Mouse (Mus musculus) liver, embryonic 14.5 days (tissue): ENCODE measurements around the gene Ppp1r37. TPM values are rescaled to one million over a fixed set of nuclear protein-coding genes. Genes with fewer than 3 reads are reported as not detected.
A peak's percentile ranks its signal among the peaks of the same experiment; 100 is the strongest.

Experiments
- ATAC-seq: fragments of 200-750 bp; cut with Nextera tagmentation; 2 replicates; pipeline ENCODE4 v1.8.0; 2017; ENCODE audit warnings: moderate number of reproducible peaks, mild to moderate bottlenecking, moderate library complexity; ENCODE audit not compliant: insufficient read depth
- DNase-seq, 3 experiments: peaks; one replicate each; pipeline ENCODE4 v3.0.0-alpha.2; 2012 to 2013; ENCODE audit warnings: low read depth in 3 of 3, low spot score in 3 of 3
- H3K27ac ChIP-seq: fragments of 300-500 bp; sonication (generic); 2 replicates; pipeline ENCODE4 v1.5.1; 2014; ENCODE audit warnings: moderate library complexity, mild to moderate bottlenecking, control low read depth, inconsistent platforms
- H3K27me3 ChIP-seq: fragments of 300-500 bp; sonication (generic); 2 replicates; pipeline ENCODE4 v1.6.1; 2014; ENCODE audit warnings: mild to moderate bottlenecking, low read length, moderate library complexity; ENCODE audit not compliant: control insufficient read depth, insufficient read depth
- H3K36me3 ChIP-seq: fragments of 300-500 bp; sonication (generic); replicated peaks from 2 replicates; pipeline ENCODE4 v1.6.1; 2014; ENCODE audit warnings: low read depth; ENCODE audit not compliant: control insufficient read depth, insufficient read depth
- H3K4me1 ChIP-seq, 2 experiments: fragments of 200-500 bp in 1 of 2; fragments of 300-500 bp in 1 of 2; sonication (generic) in 1 of 2; replicated peaks; 2 replicates each; pipeline ENCODE4 v1.6.1; 2012 to 2014; ENCODE audit warnings: antibody characterized with exemption in 1 of 2, inconsistent platforms in 1 of 2, low read length in 1 of 2; ENCODE audit not compliant: control insufficient read depth in 2 of 2, insufficient read depth in 2 of 2
- H3K4me2 ChIP-seq: fragments of 300-500 bp; sonication (generic); 2 replicates; pipeline ENCODE4 v1.6.1; 2014; ENCODE audit warnings: low read depth, mild to moderate bottlenecking, control low read depth, moderate library complexity
- H3K4me3 ChIP-seq, 2 experiments: fragments of 200-500 bp in 1 of 2; fragments of 300-500 bp in 1 of 2; sonication (generic) in 1 of 2; 2 replicates each; pipeline ENCODE4 v1.5.1; 2012 to 2014; ENCODE audit warnings: low read depth in 2 of 2, low read length in 2 of 2, mild to moderate bottlenecking in 2 of 2, control low read depth in 1 of 2, inconsistent platforms in 1 of 2, moderate library complexity in 1 of 2; ENCODE audit not compliant: insufficient read depth in 1 of 2
- H3K9ac ChIP-seq: fragments of 300-500 bp; sonication (generic); replicated peaks from 2 replicates; pipeline ENCODE4 v1.6.1; 2014; ENCODE audit warnings: mild to moderate bottlenecking, control low read depth, moderate library complexity
- H3K9me3 ChIP-seq: fragments of 300-500 bp; sonication (generic); 2 replicates; pipeline ENCODE4 v1.6.1; 2016; ENCODE audit warnings: low read length, mixed read lengths; ENCODE audit not compliant: control insufficient read depth
- CTCF ChIP-seq: IDR thresholded peaks from 2 replicates; pipeline ENCODE4 v1.5.1; 2016; ENCODE audit warnings: antibody characterized with exemption, low read depth, control low read depth
- EP300 ChIP-seq: IDR thresholded peaks from 2 replicates; pipeline ENCODE4 v1.6.1; 2016; ENCODE audit warnings: antibody characterized with exemption, low read depth
- WGBS: fragments of 180-500 bp; shearing (Covaris S2); extraction: QIAGEN DNeasy Blood & Tissue Kit; methylation state at CpG from one replicate; pipeline ENCODE4 v1.1.7; 2014; ENCODE audit not compliant: insufficient replicate concordance; 5-methylcytosine and 5-hydroxymethylcytosine counted together
- polyA plus RNA-seq, 2 experiments: library from polyadenylated mRNA; depleted of rRNA in 1 of 2; stranded (reverse) in 1 of 2; unstranded in 1 of 2; fragments of >200 nt; fragmentation: Nextera tagmentation in 1 of 2; extraction: Ambion mirVana in 1 of 2; gene quantifications; 2 replicates each; pipeline versions ENCODE4 v1.2.1 to v1.2.3; 2012 to 2014

Ppp1r37 gene
- polyA plus RNA-seq, 2 experiments: 1.5 to 21.8 TPM

DNA sequence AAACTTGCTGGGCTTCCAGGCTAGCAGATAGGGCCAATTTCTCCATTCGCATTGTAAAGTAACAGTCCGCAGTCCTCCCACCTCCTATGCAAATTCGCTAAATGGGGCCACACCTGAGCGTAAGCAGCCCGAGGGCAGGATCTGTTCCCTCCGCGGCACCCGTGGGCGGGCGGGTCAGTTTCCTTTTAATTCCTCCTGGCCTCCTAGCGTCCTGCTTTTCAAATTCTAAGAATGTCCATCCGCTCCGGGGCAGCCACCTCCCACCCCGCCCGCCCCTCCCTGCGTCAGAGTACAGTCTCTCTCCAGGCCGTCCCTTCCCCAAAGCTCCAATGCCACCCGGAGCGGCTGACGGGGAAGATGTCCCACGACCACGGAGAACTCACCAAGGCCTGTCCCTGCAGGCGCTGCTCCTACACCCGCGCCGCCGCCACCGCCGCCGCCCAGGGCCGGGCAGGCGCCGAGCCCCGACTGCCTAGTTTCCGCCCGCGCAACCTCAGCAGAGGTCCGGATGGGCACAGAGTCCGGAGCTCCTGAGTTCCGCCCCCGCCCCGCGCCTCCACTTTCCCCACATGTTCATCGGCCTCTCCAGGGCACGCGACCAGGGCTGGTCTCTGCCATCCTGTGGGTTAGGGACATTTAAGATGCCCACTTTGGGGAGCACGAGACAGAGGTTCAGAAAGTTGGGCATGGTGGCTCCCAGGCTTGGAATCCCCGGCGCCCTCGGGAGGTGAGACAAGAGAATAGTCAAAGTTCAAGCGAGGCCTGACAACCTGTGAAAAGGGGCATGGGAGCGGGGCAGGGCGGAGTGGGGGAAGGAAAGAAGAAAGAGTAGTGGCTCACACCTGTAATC is 10.3 kb upstream of the Ppp1r37 start:
- TF ChIP-seq EP300: no peak
- peak; percentile 20; the same call in 1 of the 2 replicates for TF ChIP-seq CTCF
- peaks cover 9% of the 10 kb centered on the region for H3K36me3 ChIP-seq
- H3K4me3 ChIP-seq: peak overlapping the region; percentile 88 to 92
- 1% methylated on average over 53 of the region's 53 CpGs for WGBS
- H3K27me3 ChIP-seq: no peaks in the 10 kb centered on the region; the same call in 1 of the 2 replicates
- no peaks in the 10 kb centered on the region for H3K9me3 ChIP-seq
- H3K9ac ChIP-seq: peak overlapping the region; percentile 94
- peak overlapping the region; percentile 87 for H3K27ac ChIP-seq
- H3K4me2 ChIP-seq: peak overlapping the region; percentile 90
- peaks cover 37 to 39% of the 10 kb centered on the region in 2 experiments for H3K4me1 ChIP-seq
- ATAC-seq (peak; percentile 90), DNase-seq (peak; percentile 55 to 69 (median 64))

GRCm38 (mm10) chr7:19569647-19570046 is 6.8 kb upstream of the Ppp1r37 start:
- WGBS: 69% methylated on average over 3 of the region's 3 CpGs
- Histone ChIP-seq H3K27me3 (no peaks in the 10 kb centered on the region), H3K9ac (no peak overlapping the region; the same call in 1 of the 2 replicates), H3K4me2 (no peak overlapping the region), H3K36me3 (peaks cover 21% of the 10 kb centered on the region), H3K4me1 (peaks cover 23 to 25% of the 10 kb centered on the region in 2 experiments), H3K4me3 (no peak overlapping the region), H3K9me3 (no peaks in the 10 kb centered on the region), H3K27ac (no peak overlapping the region)
- ATAC-seq (no peak), DNase-seq (no peak)
- no peak for TF ChIP-seq CTCF
- no peak for TF ChIP-seq EP300

GRCm38 (mm10) chr7:19567426-19567825 is 4.5 kb upstream of the Ppp1r37 start:
- WGBS: 88% methylated on average over 8 of the region's 8 CpGs
- no peak for DNase-seq
- peaks cover 37 to 40% of the 10 kb centered on the region in 2 experiments for H3K4me1 ChIP-seq
- H3K4me3 ChIP-seq: no peak overlapping the region
- no peaks in the 10 kb centered on the region for H3K27me3 ChIP-seq
- TF ChIP-seq CTCF (no peak), EP300 (no peak)
- peaks cover 26% of the 10 kb centered on the region for H3K36me3 ChIP-seq
- H3K27ac ChIP-seq: no peak overlapping the region
- no peak for ATAC-seq
- no peak overlapping the region for H3K4me2 ChIP-seq
- H3K9me3 ChIP-seq: peaks cover 4% of the 10 kb centered on the region
- H3K9ac ChIP-seq: no peak overlapping the region

GRCm38 (mm10) chr7:19565803-19566202 is 2.9 kb upstream of the Ppp1r37 start:
- Histone ChIP-seq H3K9ac (no peak overlapping the region), H3K4me3 (no peak overlapping the region), H3K27ac (peak overlapping the region; percentile 44), H3K9me3 (peaks cover 4% of the 10 kb centered on the region), H3K4me2 (no peak overlapping the region), H3K36me3 (peaks cover 25% of the 10 kb centered on the region), H3K4me1 (peaks cover 28 to 29% of the 10 kb centered on the region in 2 experiments), H3K27me3 (no peaks in the 10 kb centered on the region)
- DNase-seq (no peak), ATAC-seq (no peak)
- WGBS: 89% methylated on average over 2 of the region's 2 CpGs
- TF ChIP-seq EP300: no peak

GRCm38 (mm10) chr7:19564455-19564854 is 1.6 kb upstream of the Ppp1r37 start:
- peaks cover 4% of the 10 kb centered on the region for H3K9me3 ChIP-seq
- H3K4me3 ChIP-seq: peak overlapping the region in 1 of 2 experiments; percentile 95; a peak in 2 of 4 replicates
- no peak for TF ChIP-seq EP300
- peak; percentile 49; the same call in 1 of the 2 replicates for TF ChIP-seq CTCF
- ATAC-seq: no peak
- 83% methylated on average over 4 of the region's 4 CpGs for WGBS
- peak overlapping the region; percentile 94 for H3K9ac ChIP-seq
- H3K4me2 ChIP-seq: peak overlapping the region; percentile 94
- H3K4me1 ChIP-seq: peaks cover 32 to 38% of the 10 kb centered on the region in 2 experiments
- peaks cover 17% of the 10 kb centered on the region for H3K36me3 ChIP-seq
- DNase-seq: no peak
- H3K27ac ChIP-seq: peak overlapping the region; percentile 97
- no peaks in the 10 kb centered on the region for H3K27me3 ChIP-seq
